Mouse (Mus musculus): ENCODE measurements around the gene Olfr597.
"Not testable (repeated sequence)": the region's sequence is repeated elsewhere in the genome, so short reads cannot be mapped to it uniquely, and the experiment has no call there.

The Olfr597 gene

DNA sequence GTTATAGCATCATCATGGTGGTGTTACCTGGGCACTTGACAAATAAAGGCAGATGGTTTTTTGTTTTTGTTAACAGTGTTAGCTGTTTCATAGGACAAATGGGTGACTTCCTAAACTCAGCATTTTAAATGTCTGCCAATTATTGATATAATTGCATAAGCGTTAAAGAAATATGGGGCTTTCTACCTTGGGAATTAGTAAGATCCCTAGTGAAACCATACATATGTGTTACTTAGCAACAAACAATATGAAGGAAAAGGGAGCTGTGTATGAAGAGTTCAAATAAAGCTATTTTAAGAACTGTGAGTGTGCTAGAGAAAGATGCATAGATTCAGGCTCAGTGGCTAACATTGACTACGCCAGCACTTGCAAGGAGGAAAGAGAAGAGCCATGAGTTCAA, at the start of gene Olfr597:
TSS of gene Olfr597 (plus strand) at position 301 of the 400 bp plus-strand sequence.
- DNase-seq (ENCODE audit: low spot score in 2 of 2) = not testable (repeated sequence)

DNA sequence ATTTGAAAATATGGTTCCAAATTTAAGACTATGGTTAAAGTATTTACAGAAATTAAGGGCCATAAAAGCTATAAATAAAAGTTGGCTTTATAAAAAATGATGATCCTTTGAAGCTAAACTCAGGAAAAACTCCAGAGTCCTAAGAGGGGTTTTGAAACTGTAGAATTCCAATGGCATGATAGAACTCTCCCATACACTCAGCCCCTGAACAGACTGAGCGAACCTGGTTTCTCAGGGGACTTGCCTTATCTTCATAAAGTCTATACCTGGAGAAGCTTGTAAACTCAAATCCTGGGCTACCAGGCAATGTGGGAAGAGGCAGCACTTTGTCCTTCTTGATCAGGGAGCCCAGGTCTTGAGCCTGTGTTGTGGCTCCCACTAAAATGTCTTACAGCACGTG, 10.8 kb upstream of the Olfr597 start, which contains the start of gene Olfr596:
TSS of gene Olfr596 (plus strand) at position 301 of the 400 bp plus-strand sequence.
- DNase-seq (ENCODE audit: low spot score in 2 of 2) = not testable (repeated sequence)

DNA sequence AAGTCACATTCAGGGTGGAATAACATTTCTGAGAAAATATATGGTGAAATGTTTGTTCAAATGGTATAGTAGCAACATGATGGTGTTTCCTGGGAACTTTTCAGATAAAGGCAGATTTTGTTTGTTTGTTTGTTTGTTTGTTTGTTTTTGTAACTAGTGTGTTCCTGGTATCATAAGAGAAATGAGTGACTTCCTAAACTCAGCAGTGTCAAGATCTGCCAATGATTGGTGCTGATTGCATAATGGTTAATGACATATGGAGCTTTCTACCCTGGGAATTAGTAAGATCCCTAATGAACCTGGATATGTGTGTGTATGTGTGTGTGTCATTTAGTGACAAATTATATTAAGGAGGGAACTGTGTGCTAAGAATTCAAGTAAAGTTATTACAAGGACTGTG, 7.2 kb downstream of the Olfr597 start, which contains the start of gene Olfr598:
TSS of gene Olfr598 (plus strand) at position 301 of the 400 bp plus-strand sequence.
- DNase-seq (ENCODE audit: low spot score in 2 of 2) = no peak

DNA sequence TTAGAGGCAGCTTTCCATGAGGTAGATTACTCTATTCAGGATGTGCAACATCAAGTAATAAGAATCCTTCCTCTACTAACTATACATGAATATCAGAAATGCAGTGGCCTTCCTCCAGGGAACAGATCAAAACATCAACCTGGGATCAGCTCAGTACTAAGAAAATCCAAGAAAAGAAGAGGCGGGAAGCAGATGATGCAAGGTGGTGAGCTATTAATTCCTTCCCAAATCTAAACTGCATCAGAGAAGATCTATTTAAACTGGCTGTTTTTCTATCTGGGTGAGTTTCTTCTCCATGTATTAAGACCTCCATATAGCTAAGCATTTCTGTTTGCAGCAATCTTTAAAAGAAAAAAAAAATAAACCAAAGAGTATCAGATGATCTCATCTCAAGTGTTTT, 19.5 kb downstream of the Olfr597 start, which contains the start of gene Olfr599:
TSS of gene Olfr599 (plus strand) at position 301 of the 400 bp plus-strand sequence.
- no peak for DNase-seq (ENCODE audit: low spot score in 2 of 2)

DNA sequence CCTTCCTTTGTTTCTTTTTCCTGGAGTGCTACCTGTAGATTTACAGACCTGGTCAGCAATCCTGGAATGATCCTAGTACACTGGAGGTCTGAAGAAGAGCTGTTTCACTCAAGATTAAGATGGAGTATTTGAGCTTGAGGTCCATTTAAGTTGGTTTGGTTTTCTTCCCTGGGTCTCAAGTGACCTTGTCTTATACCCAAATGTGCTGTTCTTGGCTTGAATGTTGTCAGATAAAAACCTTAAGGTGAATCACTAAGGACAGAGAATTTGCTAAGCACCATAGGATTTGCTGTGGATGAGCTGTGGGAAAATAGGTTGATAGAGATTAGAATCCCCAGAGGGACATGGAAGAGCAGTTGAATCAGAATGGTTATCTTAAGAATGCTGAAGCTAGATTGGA, 33.5 kb downstream of the Olfr597 start, which contains the start of gene Olfr600:
TSS of gene Olfr600 (minus strand) at position 101 of the 400 bp plus-strand sequence.
- DNase-seq (ENCODE audit: low spot score in 2 of 2) = no peak

DNA sequence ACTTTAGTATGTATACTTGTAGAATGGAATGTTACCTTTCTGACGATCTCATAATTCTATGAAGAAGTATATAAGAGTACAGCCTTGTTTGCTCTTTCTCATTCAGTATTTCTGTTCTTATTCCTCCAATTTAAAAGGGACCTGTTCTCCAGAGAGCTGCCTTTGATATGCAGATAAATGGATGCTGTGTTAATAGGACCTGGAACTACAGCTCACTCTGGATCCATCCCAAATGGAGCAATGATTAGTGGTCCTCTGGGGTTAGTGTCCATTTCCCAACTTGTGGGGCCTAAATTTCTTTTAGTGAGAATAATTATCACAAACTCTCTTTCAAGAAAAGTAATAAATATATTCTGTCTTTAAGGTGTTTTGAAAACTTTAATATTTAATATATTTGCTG, 46.4 kb downstream of the Olfr597 start, which contains the start of gene Olfr601:
TSS of gene Olfr601 (minus strand) at position 101 of the 400 bp plus-strand sequence.
- no peak for DNase-seq (ENCODE audit: low spot score in 2 of 2)

Data from thymus, postnatal 10 days (tissue).